Mouse (Mus musculus) bone marrow macrophage, adult 2 months (primary cell): ENCODE data around the gene Adm.

Experiments used
- CTCF ChIP-seq: IDR thresholded peaks from 2 replicates; pipeline ENCODE4 v1.5.1; 2012; ENCODE audit warnings: low read depth, mild to moderate bottlenecking, low read length, moderate library complexity
- POLR2A ChIP-seq: IDR thresholded peaks from 2 replicates; pipeline ENCODE4 v1.6.1; 2012; ENCODE audit warnings: mild to moderate bottlenecking, low read depth, low read length, borderline replicate concordance

GRCm38 (mm10) chr7:110655966-110656365, 28.5 kb downstream of the Adm start:
- no peak for TF ChIP-seq POLR2A
- TF ChIP-seq CTCF, result no peak
